Mouse (Mus musculus): ENCODE measurements at regions not wholly inside any gene's neighbourhood (a gene's known extent, or its start where the extent isn't known, plus 50 kb on each side); places are given as distances from the start of the nearest gene placed in this dataset.
"Not testable (repeated sequence)": the region's sequence is repeated elsewhere in the genome, so short reads cannot be mapped to it uniquely, and the experiment has no call there.

- intact Hi-C loops (cut with DNase I): no loop called here
Measured at GRCm38 (mm10) chr2:108756251-108756650, 524.3 kb upstream of the Kif18a start.

- intact Hi-C loops (cut with DNase I): no loop called here
Measured at GRCm38 (mm10) chr2:108764703-108765102, 515.8 kb upstream of the Kif18a start.

GRCm38 (mm10) chr2:108766461-108766860 lies 514.1 kb upstream of the Kif18a start:
- intact Hi-C loops (cut with DNase I): no loop called here

GRCm38 (mm10) chr2:108770383-108770782 lies 510.2 kb upstream of the Kif18a start:
- intact Hi-C loops (cut with DNase I): no loop called here

- intact Hi-C loops (cut with DNase I): no loop called here
Measured at GRCm38 (mm10) chr2:108783457-108783856, 497.1 kb upstream of the Kif18a start.

DNA sequence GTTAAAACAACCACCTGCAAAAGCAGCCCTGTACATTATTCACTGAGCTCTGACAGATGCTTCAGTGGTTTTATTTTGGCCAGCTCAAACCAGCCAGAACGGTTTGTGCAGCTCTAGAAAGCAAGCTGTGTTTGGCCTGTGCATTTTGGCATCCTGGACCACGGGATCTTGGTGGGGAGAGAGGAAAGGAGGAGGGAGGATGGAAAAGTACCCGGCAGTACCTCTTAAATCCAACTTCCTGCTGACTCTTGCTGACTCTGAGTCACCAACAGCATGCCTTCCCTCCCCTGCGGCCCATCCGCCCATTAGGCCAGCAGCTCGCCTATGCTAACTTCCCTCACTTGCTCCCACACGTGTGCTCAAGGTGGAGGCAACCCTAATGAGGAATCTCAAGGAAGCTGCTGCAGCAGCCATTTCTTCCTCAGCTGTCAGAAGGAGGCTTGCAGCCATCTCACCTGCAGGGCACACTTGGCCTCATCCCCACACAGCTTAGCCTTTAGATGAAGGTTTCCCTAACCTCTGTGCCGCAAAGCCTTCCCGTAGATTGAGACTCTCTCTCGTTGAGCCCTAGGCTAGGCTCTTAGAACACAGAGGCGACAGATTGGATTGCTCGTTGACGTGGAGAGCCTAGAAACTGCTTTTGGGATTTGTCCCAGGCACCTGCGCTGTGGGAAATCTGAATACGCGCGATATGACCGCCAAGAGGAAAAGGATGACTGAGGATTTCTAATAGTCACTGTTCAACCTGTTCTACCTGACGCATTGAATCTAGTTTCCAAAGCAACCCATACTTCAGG lies 495.2 kb upstream of the Kif18a start:
- intact Hi-C loops (cut with DNase I): no loop called here

GRCm38 (mm10) chr2:108789166-108789565 lies 491.4 kb upstream of the Kif18a start:
- intact Hi-C loops (cut with DNase I): no loop called here

GRCm38 (mm10) chr2:108795145-108795544 lies 485.4 kb upstream of the Kif18a start:
- intact Hi-C loops (cut with DNase I): no loop called here

- intact Hi-C loops (cut with DNase I): no loop called here
Measured at GRCm38 (mm10) chr2:108796816-108797581, 483.5 kb upstream of the Kif18a start.

GRCm38 (mm10) chr2:108812367-108812766 lies 468.2 kb upstream of the Kif18a start:
- intact Hi-C loops (cut with DNase I): no loop called here

- intact Hi-C loops (cut with DNase I): no loop called here
Measured at GRCm38 (mm10) chr2:108813040-108813566, 467.4 kb upstream of the Kif18a start.

DNA sequence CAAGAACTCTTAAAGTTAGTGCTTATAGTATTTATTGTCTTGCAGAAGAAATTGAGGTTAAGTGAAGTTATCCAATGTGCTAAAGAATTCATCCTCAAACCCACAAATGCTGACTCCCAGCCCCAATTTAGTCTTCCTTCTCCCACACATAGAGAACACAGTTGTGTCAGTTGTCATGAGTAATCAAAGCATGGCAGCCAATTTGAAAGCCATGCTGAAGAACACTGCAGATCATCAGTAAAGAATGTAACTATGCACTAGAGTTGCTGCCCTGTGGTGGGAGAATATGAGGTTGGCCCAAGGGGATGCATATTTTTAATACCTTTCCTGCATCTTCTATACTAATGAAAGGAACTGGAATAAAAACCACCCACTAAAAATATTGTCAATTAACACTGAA lies 464.0 kb upstream of the Kif18a start:
- intact Hi-C loops (cut with DNase I): no loop called here

- intact Hi-C loops (cut with DNase I): no loop called here
Measured at GRCm38 (mm10) chr2:108824025-108824424, 456.5 kb upstream of the Kif18a start.

DNA sequence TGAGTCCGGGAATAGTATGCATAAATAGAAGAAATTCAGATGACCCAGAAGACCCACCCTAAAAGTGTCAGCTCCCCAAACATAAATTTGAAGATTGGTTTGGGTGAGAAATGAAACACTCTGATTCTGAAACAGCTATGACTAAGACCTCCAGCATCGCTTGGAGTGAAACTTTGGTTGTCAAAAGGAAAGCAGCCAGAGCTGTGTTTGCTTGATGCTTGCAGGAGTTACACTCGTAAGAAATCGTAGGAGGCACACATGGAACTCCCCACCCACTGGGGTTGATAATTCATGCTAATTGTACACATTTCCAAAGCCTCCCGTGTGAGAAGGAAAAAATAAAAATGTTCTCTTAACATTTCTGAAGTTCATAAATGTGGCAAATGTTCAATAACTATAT lies 454.6 kb upstream of the Kif18a start:
- intact Hi-C loops (cut with DNase I): no loop called here

DNA sequence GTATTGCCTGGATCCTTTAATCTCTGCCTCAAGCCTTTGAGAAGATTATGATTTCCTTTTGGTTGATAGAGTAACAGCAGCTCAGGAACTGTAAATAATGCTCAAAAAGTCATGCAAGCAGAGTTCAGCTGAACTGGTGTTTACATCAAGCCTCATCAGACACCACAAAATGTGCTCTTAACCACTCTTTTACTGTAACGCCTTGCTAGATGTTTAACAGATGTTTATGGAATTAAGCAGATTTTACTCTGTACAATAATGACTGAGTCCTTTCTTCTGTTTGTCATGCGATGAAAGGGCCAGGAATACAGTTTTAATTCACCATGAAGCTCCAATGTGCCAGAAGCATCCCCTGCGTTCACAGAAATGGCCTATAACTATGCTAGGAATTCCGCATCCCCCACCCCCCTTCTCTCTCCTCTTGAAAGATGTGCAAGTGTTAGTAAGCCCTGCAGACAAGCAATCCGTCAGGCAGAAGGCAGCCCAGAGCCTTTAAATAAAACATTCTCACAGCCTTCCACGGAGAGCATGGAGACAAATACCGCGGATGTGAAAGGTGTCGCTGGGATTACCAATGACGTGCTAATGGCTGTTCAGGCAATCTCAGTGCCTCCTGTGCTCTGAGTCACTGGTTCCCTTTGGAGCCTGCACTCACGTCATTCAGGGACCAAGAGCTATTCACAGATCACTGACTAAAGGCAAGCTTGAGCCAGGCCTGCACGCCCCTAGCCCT lies 453.3 kb upstream of the Kif18a start:
- intact Hi-C loops (cut with DNase I): no loop called here

- intact Hi-C loops (cut with DNase I): no loop called here
Measured at GRCm38 (mm10) chr2:108827974-108828700, 452.4 kb upstream of the Kif18a start.

- intact Hi-C loops (cut with DNase I): not testable (repeated sequence)
Measured at GRCm38 (mm10) chr2:108843855-108844254, 436.7 kb upstream of the Kif18a start.

- intact Hi-C loops (cut with DNase I): no loop called here
Measured at GRCm38 (mm10) chr2:108848051-108848450, 432.5 kb upstream of the Kif18a start.

DNA sequence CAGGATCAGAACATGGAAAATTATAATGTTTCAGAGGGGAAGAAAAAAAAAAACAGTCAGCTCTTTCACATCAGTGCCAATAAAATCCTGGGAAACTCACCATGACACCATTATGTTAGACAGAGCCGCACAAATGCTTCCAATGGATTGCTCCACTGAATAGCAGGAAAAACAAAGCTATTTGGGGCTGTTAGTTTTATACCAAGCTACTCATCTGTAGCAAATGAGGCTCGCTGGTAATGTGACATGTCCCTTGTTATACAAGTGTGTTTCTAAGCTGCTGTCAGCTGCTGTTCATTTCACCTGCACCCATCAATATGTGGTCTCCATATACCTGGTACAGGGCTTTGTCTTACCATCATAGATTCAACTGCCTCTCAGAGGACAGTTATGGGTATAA lies 426.1 kb upstream of the Kif18a start:
- intact Hi-C loops (cut with DNase I): no loop called here

- intact Hi-C loops (cut with DNase I): loop anchor here (2.0 to 10.0 kb wide), 2 partner anchors 668 to 818 kb away; no protein-coding TSS in a partner anchor
Measured at GRCm38 (mm10) chr2:108877141-108877540, 403.4 kb upstream of the Kif18a start.

GRCm38 (mm10) chr2:108877676-108878075 lies 402.9 kb upstream of the Kif18a start:
- intact Hi-C loops (cut with DNase I): loop anchor here (2.0 to 10.0 kb wide), 2 partner anchors 667 to 817 kb away; no protein-coding TSS in a partner anchor

Measured in adrenal gland (tissue).